Mouse (Mus musculus) megakaryocyte, embryonic 14.5 days (primary cell): Measurements from ENCODE around the gene Pank4.

ENCODE experiments used
- FLI1 ChIP-seq: IDR thresholded peaks from 2 replicates; pipeline ENCODE4 v1.6.1; 2012; ENCODE audit warnings: low read length, inconsistent platforms, mixed read lengths
- GATA1 ChIP-seq: IDR thresholded peaks from 3 replicates; pipeline ENCODE4 v1.6.1; 2012; ENCODE audit warnings: mixed read lengths, low read length, inconsistent platforms, borderline replicate concordance

- TF ChIP-seq GATA1 (no peak), FLI1 (no peak)
Observed at GRCm38 (mm10) chr4:154982247-154983120, 18.6 kb downstream of the Pank4 start.
